Mouse (Mus musculus) testis, adult 2 months (tissue): Measurements from ENCODE around the gene Dennd4a. TPM values are rescaled to one million over a fixed set of nuclear protein-coding genes. Genes with fewer than 3 reads are reported as not detected.
A peak's percentile ranks its signal among the peaks of the same experiment; 100 is the strongest.

ENCODE experiments used
- H3K27ac ChIP-seq: fragments of 200-500 bp; 2 replicates; pipeline ENCODE4 v1.5.1; 2012; ENCODE audit warnings: low read depth, low read length; ENCODE audit not compliant: control insufficient read depth, insufficient read depth
- H3K27me3 ChIP-seq: fragments of 200-500 bp; 2 replicates; pipeline ENCODE4 v1.6.1; 2012; ENCODE audit warnings: mild to moderate bottlenecking, low read length, moderate library complexity; ENCODE audit not compliant: control insufficient read depth, insufficient read depth
- H3K36me3 ChIP-seq: fragments of 200-500 bp; 2 replicates; pipeline ENCODE4 v1.6.1; 2012; ENCODE audit warnings: mild to moderate bottlenecking, low read length; ENCODE audit not compliant: control insufficient read depth, insufficient read depth
- H3K4me1 ChIP-seq: fragments of 200-500 bp; 2 replicates; pipeline ENCODE4 v1.6.1; 2012; ENCODE audit warnings: low read length; ENCODE audit not compliant: control insufficient read depth, insufficient read depth
- H3K4me3 ChIP-seq: fragments of 200-500 bp; 2 replicates; pipeline ENCODE4 v1.5.1; 2012; ENCODE audit warnings: low read depth, mild to moderate bottlenecking, low read length, moderate library complexity, mixed read lengths; ENCODE audit not compliant: control insufficient read depth
- CTCF ChIP-seq: fragments of 200-500 bp; IDR thresholded peaks from 2 replicates; pipeline ENCODE4 v1.5.1; 2012; ENCODE audit warnings: low read depth, mild to moderate bottlenecking, inconsistent platforms, low read length, moderate library complexity; ENCODE audit not compliant: control insufficient read depth, insufficient read depth, insufficient replicate concordance
- POLR2A ChIP-seq: fragments of 200-500 bp; IDR thresholded peaks from 2 replicates; pipeline ENCODE4 v1.6.1; 2012; ENCODE audit warnings: low read depth, mild to moderate bottlenecking, inconsistent platforms, low read length, moderate library complexity; ENCODE audit not compliant: control insufficient read depth
- polyA plus RNA-seq: library from polyadenylated mRNA; depleted of rRNA; stranded (reverse); fragments of >200 nt; gene quantifications from 2 replicates; pipeline ENCODE4 v1.2.3, GENCODE M21; 2012

Gene Dennd4a
- polyA plus RNA-seq, 1 experiment = 8.3 TPM

DNA sequence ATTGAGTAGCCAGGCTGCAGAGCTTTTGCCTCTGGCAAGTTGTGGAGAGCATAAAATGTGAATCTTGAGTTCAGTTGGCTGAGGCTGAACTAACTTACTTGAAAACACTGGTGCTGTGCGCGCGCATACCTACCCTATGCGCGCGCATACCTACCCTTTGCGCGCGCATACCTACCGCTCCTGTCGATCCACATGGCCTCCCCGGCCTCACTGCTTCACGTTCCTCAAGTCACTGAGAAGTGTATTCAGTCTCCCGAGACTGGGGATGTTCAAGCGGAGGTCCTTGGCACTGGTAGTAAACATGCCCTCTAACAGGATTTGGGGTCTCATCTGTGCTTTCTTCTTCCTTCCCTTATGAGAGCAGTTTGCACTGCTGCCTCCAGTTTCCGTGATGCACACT lies 107.4 kb downstream of the Dennd4a start:
- TF ChIP-seq CTCF = no peak
- peak; percentile 59; the same call in 1 of the 2 replicates for TF ChIP-seq POLR2A
- H3K36me3 ChIP-seq = peaks cover 1% of the 10 kb centered on the region; the same call in 1 of the 2 replicates
- no peaks in the 10 kb centered on the region; the same call in 1 of the 2 replicates for H3K4me1 ChIP-seq
- no peaks in the 10 kb centered on the region for H3K27me3 ChIP-seq
- peak overlapping the region; percentile 63 for H3K27ac ChIP-seq
- peak overlapping the region; percentile 89 for H3K4me3 ChIP-seq

GRCm38 (mm10) chr9:64925771-64926170 lies 114.6 kb downstream of the Dennd4a start:
- no peak for TF ChIP-seq POLR2A
- TF ChIP-seq CTCF = no peak
- no peak overlapping the region for H3K27ac ChIP-seq

GRCm38 (mm10) chr9:64926201-64926991 lies 115.3 kb downstream of the Dennd4a start:
- Histone ChIP-seq H3K27ac (no peak overlapping the region), H3K36me3 (no peaks in the 10 kb centered on the region), H3K4me3 (no peak overlapping the region), H3K4me1 (no peaks in the 10 kb centered on the region), H3K27me3 (no peaks in the 10 kb centered on the region)
- TF ChIP-seq POLR2A = no peak
- no peak for TF ChIP-seq CTCF

More at GRCm38 (mm10) chr9:64925771-64926170, 114.6 kb downstream of the Dennd4a start:
- no peaks in the 10 kb centered on the region for H3K36me3 ChIP-seq
- H3K4me1 ChIP-seq = no peaks in the 10 kb centered on the region
- H3K27me3 ChIP-seq = no peaks in the 10 kb centered on the region
- H3K4me3 ChIP-seq = no peak overlapping the region

DNA sequence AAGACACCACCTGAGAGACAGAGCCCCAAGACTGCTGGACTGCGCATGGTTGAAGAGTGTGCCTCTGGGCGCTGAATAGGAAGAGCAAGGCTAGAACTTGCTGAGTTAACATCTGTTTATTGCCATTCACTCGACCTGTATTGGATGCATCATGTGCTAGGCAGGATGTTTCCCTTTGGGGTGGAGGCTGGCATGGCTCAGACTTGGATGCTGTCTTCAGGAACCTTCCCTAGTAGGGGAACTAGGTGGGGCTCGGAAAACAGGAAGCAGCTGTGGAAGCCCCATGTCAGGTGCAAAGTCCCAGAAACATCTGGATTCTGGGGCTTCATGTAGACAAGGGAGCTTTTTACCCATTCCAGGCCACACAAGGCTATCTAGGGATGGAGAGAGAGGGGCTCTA lies 119.1 kb downstream of the Dennd4a start:
- Histone ChIP-seq H3K36me3 (no peaks in the 10 kb centered on the region), H3K4me1 (peaks cover 8% of the 10 kb centered on the region), H3K27me3 (no peaks in the 10 kb centered on the region), H3K27ac (no peak overlapping the region), H3K4me3 (no peak overlapping the region)
- TF ChIP-seq CTCF = no peak
- TF ChIP-seq POLR2A = no peak

- Histone ChIP-seq H3K4me3 (peak overlapping the region; percentile 21), H3K36me3 (no peaks in the 10 kb centered on the region), H3K4me1 (peaks cover 14% of the 10 kb centered on the region), H3K27me3 (no peaks in the 10 kb centered on the region), H3K27ac (0 out of 2 replicates have a peak overlapping the region, but pooled peaks have one; percentile 12)
- TF ChIP-seq CTCF = no peak
- no peak for TF ChIP-seq POLR2A
Measured at GRCm38 (mm10) chr9:64931751-64932610, 120.8 kb downstream of the Dennd4a start.

DNA sequence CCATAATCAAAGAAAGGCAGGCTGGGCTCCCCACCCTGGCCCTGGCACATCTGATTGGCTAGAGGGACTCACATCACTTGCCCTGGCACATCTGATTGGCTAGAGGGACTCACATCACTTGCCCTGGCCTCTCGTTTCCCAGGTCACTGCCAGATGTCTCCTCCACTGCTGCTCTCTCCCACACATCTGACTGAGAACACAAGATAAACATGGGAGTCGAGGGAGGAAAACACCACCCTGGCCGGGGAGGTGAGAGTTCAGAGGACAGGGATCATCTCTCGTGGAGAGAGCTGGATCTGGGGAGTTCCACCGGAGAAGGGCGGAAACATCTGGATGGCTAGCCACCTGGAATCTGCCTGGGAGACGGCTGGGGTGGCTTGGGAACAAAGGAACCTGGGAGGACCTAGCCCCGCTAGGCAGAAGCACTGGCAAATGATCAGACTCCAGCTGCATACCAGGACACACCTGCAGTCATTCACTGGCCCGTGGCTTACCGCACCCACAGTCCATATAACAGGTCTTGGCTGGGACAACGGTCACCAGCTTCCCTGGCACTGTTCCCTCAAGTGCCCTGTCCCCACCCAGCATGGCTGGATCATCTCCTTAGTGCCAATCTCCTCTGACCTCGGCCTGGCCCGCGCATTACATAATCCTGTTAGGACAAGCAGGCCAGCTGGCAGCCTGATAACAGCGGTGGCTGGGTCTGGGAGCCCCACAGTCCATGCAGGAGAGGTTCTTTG lies 123.0 kb downstream of the Dennd4a start:
- peaks cover 14% of the 10 kb centered on the region for H3K4me1 ChIP-seq
- H3K36me3 ChIP-seq = no peaks in the 10 kb centered on the region
- H3K4me3 ChIP-seq = no peak overlapping the region; the same call in 1 of the 2 replicates
- H3K27me3 ChIP-seq = no peaks in the 10 kb centered on the region
- H3K27ac ChIP-seq = no peak overlapping the region
- TF ChIP-seq CTCF = no peak
- no peak for TF ChIP-seq POLR2A
